Mouse (Mus musculus): Measurements from ENCODE around the gene Olfr170.
"Not testable (repeated sequence)": the region's sequence is repeated elsewhere in the genome, so short reads cannot be mapped to it uniquely, and the experiment has no call there.

The Olfr170 gene

DNA sequence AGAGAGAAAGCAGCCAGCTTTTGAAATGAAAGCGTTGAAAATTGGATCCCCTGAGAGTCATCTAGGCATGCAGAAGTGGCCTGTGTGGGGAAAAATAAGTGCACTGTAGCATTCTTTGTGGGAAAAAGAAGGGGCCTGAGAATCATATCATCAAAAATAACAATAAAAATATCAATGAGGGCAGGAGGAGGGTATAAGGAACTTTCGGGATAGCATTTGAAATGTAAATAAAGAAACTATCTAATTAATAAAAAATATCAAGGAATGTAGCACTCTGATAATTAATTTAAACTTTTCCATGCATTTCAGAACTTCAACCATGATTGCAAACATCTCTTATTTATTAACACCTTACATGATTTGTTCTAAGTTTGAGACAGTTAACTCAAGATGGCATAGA lies at the start of gene Olfr170:
Gene Olfr170 (minus strand): TSS at position 101 of the 400 bp plus-strand sequence.
- DNase-seq (ENCODE audit: low read depth, low spot score), result not testable (repeated sequence)

DNA sequence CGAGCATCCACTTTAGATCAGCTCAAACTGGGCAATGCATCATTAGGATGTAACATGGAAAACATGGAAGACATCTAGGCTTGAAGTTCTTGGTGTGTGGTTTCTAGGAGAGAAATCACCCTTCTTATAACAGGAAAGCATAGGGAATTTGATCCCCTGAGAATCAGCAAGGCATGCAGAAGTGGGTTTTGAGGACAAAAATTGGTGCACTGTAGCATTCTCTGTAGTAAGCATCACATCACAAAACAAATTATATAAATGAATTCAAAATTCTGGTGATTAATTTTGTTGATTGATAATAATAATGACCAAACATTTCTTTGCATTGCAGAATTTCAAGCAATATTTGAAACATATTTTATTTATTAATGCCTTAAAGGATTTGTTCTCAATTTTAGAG lies 18.1 kb upstream of the Olfr170 start, which contains the start of gene Olfr171:
Gene Olfr171 (minus strand): TSS at position 101 of the 400 bp plus-strand sequence.
- no peak for DNase-seq (ENCODE audit: low read depth, low spot score)

DNA sequence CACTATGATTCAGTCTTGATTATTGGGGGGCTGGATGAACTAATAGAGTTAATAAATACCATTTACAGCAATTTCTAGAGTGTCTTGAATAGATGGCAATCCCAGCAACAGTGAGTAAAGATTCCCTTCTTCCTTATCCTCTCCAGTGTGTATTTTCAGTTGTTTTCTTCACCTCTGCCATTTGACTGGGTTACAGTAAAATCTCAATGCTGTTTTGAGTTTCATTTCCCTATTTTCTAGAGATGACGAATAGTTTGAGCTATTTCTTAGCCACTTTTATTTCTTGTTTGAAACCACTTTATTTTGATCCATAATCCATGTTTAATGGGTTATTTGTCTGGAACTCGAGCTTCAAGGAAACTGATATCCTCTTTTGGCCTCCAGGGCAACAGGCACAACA lies 8.5 kb downstream of the Olfr170 start:
- DNase-seq (ENCODE audit: low read depth, low spot score), result no peak

DNA sequence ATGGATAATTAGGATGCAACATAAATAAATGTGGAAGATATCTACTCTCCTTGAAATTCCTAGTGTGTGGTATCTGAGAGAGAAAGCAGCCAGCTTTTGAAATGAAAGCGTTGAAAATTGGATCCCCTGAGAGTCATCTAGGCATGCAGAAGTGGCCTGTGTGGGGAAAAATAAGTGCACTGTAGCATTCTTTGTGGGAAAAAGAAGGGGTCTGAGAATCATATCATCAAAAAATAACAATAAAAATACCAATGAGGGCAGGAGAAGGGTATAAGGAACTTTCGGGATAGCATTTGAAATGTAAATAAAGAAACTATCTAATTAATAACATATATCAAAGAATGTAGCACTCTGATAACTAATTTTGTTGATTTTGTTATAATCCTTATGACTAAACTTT lies 40.0 kb downstream of the Olfr170 start, which contains the start of gene Olfr169:
Gene Olfr169 (minus strand): TSS at position 101 of the 400 bp plus-strand sequence.
- not testable (repeated sequence) for DNase-seq (ENCODE audit: low read depth, low spot score)

All from skeletal muscle tissue, adult 2 months (tissue).